Mouse (Mus musculus) limb, embryonic 12.5 days (tissue): ENCODE measurements at regions not wholly inside any gene's neighbourhood (a gene's known extent, or its start where the extent isn't known, plus 50 kb on each side); places are given as distances from the start of the nearest gene placed in this dataset.

Source experiments
- ATAC-seq: fragments of 200-750 bp; cut with Nextera tagmentation; 2 replicates; pipeline ENCODE4 v1.8.0; 2017; ENCODE audit warnings: low read depth, moderate TSS enrichment; ENCODE audit not compliant: insufficient number of reproducible peaks, insufficient read depth, low FRiP score, low TSS enrichment
- H3K27ac ChIP-seq: fragments of 300-500 bp; sonication (generic); 2 replicates; pipeline ENCODE4 v1.5.1; 2016; ENCODE audit warnings: mild to moderate bottlenecking, moderate library complexity
- H3K27me3 ChIP-seq: fragments of 300-500 bp; sonication (generic); 2 replicates; pipeline ENCODE4 v1.6.1; 2016; ENCODE audit warnings: mild to moderate bottlenecking, moderate library complexity
- H3K36me3 ChIP-seq: fragments of 300-500 bp; sonication (generic); 2 replicates; pipeline ENCODE4 v1.6.1; 2016; ENCODE audit warnings: mild to moderate bottlenecking, moderate library complexity
- H3K4me1 ChIP-seq: fragments of 300-500 bp; sonication (generic); replicated peaks from 2 replicates; pipeline ENCODE4 v1.6.1; 2016
- H3K4me2 ChIP-seq: fragments of 300-500 bp; sonication (generic); 2 replicates; pipeline ENCODE4 v1.6.1; 2016; ENCODE audit warnings: mild to moderate bottlenecking, moderate library complexity
- H3K4me3 ChIP-seq: fragments of 300-500 bp; sonication (generic); replicated peaks from 2 replicates; pipeline ENCODE4 v1.5.1; 2016; ENCODE audit warnings: mild to moderate bottlenecking
- H3K9ac ChIP-seq: fragments of 300-500 bp; sonication (generic); replicated peaks from 2 replicates; pipeline ENCODE4 v1.6.1; 2016; ENCODE audit warnings: mild to moderate bottlenecking, moderate library complexity
- H3K9me3 ChIP-seq: fragments of 300-500 bp; sonication (generic); 2 replicates; pipeline ENCODE4 v1.6.1; 2016; ENCODE audit warnings: mild to moderate bottlenecking, moderate library complexity
- WGBS: fragments of 180-500 bp; shearing (Covaris S2); methylation state at CpG from one replicate; pipeline ENCODE4 v1.1.7; 2016; 5-methylcytosine and 5-hydroxymethylcytosine counted together

DNA sequence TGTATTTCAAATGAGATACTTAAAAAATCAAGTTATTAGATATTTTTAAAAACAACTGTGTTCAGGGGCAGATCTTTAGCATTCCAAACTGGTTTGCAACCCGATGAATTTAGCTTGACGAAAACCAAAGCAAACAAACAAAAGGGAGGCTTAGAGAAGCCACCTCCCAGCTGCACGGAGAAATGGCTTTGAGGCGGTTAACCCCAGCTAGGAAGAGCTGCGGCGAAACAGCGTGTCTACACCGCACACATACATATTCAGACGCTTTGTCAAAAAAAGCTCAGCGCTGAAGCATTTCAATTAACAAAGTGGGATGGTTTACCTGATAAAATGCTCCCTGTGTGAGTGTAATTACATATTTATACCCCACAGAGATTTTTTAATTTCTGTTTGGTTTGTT, 123.0 kb upstream of the Ap5m1 start:
- WGBS: 75% methylated on average over 10 of the region's 10 CpGs
- Histone ChIP-seq H3K4me3 (no peak overlapping the region), H3K9me3 (no peaks in the 10 kb centered on the region), H3K27ac (no peak overlapping the region), H3K4me1 (no peaks in the 10 kb centered on the region), H3K36me3 (no peaks in the 10 kb centered on the region), H3K27me3 (no peaks in the 10 kb centered on the region), H3K4me2 (no peak overlapping the region), H3K9ac (no peak overlapping the region)
- no peak for ATAC-seq

GRCm38 (mm10) chr14:48930886-48931285, 135.0 kb upstream of the Ap5m1 start:
- H3K4me2 ChIP-seq: no peak overlapping the region
- no peaks in the 10 kb centered on the region for H3K27me3 ChIP-seq
- WGBS: 89% methylated on average over 9 of the region's 9 CpGs
- H3K4me1 ChIP-seq: no peaks in the 10 kb centered on the region
- no peaks in the 10 kb centered on the region for H3K36me3 ChIP-seq
- no peaks in the 10 kb centered on the region for H3K9me3 ChIP-seq
- no peak overlapping the region for H3K9ac ChIP-seq
- no peak overlapping the region for H3K4me3 ChIP-seq
- no peak overlapping the region for H3K27ac ChIP-seq
- no peak for ATAC-seq

- Histone ChIP-seq H3K27me3 (no peaks in the 10 kb centered on the region), H3K36me3 (no peaks in the 10 kb centered on the region), H3K4me2 (no peak overlapping the region), H3K9me3 (no peaks in the 10 kb centered on the region), H3K4me1 (no peaks in the 10 kb centered on the region), H3K27ac (no peak overlapping the region), H3K4me3 (no peak overlapping the region), H3K9ac (no peak overlapping the region)
- no peak for ATAC-seq
- 63% methylated on average over 1 of the region's 1 CpGs for WGBS
Observed at GRCm38 (mm10) chr14:48925870-48926269, 140.0 kb upstream of the Ap5m1 start.

DNA sequence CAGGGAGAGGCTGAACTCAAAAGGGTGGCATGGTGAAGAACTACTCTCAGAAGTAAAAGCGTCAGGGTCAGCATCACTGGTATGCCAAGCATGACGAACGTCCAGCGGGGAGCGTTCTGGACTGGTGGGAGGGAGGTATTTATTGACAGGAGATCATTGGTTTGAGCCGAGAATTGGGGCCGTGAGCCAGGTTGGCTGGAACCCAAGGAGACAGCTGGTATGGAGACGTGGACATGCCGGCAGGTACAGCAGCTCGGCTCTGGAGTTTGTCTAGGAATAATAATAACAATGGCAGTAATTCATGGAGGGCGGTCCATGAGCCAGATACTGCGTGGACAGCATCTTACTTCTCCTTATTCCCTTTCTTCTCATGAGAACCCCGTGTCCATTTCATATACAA, 156.5 kb upstream of the Ap5m1 start:
- no peaks in the 10 kb centered on the region for H3K4me1 ChIP-seq
- no peaks in the 10 kb centered on the region for H3K9me3 ChIP-seq
- H3K27ac ChIP-seq: no peak overlapping the region
- ATAC-seq: no peak
- 79% methylated on average over 13 of the region's 13 CpGs for WGBS
- H3K4me3 ChIP-seq: no peak overlapping the region
- H3K4me2 ChIP-seq: no peak overlapping the region
- H3K27me3 ChIP-seq: no peaks in the 10 kb centered on the region
- H3K9ac ChIP-seq: no peak overlapping the region
- no peaks in the 10 kb centered on the region for H3K36me3 ChIP-seq

GRCm38 (mm10) chr14:48907991-48908698, 157.8 kb upstream of the Ap5m1 start:
- H3K9me3 ChIP-seq: no peaks in the 10 kb centered on the region
- no peak for ATAC-seq

GRCm38 (mm10) chr14:48907403-48907973, 158.4 kb upstream of the Ap5m1 start:
- 83% methylated on average over 6 of the region's 6 CpGs for WGBS
- Histone ChIP-seq H3K36me3 (no peaks in the 10 kb centered on the region), H3K4me1 (0 out of 2 replicates have a peak, but pooled peaks cover 2% of the 10 kb centered on the region), H3K27me3 (no peaks in the 10 kb centered on the region), H3K4me2 (no peak overlapping the region), H3K4me3 (no peak overlapping the region), H3K9me3 (no peaks in the 10 kb centered on the region), H3K27ac (no peak overlapping the region), H3K9ac (no peak overlapping the region)
- ATAC-seq: no peak

More at GRCm38 (mm10) chr14:48907991-48908698, 157.8 kb upstream of the Ap5m1 start:
- H3K4me1 ChIP-seq: 0 out of 2 replicates have a peak, but pooled peaks cover 2% of the 10 kb centered on the region
- no peaks in the 10 kb centered on the region for H3K27me3 ChIP-seq
- H3K36me3 ChIP-seq: no peaks in the 10 kb centered on the region
- no peak overlapping the region for H3K9ac ChIP-seq
- 78% methylated on average over 14 of the region's 14 CpGs for WGBS
- H3K27ac ChIP-seq: no peak overlapping the region
- H3K4me2 ChIP-seq: no peak overlapping the region
- H3K4me3 ChIP-seq: no peak overlapping the region

- Histone ChIP-seq H3K9me3 (no peaks in the 10 kb centered on the region), H3K4me3 (no peak overlapping the region), H3K27ac (no peak overlapping the region), H3K4me1 (0 out of 2 replicates have a peak, but pooled peaks cover 2% of the 10 kb centered on the region), H3K36me3 (no peaks in the 10 kb centered on the region), H3K9ac (no peak overlapping the region), H3K27me3 (no peaks in the 10 kb centered on the region), H3K4me2 (no peak overlapping the region)
- WGBS: 98% methylated on average over 1 of the region's 1 CpGs
- ATAC-seq: no peak
Observed at GRCm38 (mm10) chr14:48906956-48907355, 158.9 kb upstream of the Ap5m1 start.

DNA sequence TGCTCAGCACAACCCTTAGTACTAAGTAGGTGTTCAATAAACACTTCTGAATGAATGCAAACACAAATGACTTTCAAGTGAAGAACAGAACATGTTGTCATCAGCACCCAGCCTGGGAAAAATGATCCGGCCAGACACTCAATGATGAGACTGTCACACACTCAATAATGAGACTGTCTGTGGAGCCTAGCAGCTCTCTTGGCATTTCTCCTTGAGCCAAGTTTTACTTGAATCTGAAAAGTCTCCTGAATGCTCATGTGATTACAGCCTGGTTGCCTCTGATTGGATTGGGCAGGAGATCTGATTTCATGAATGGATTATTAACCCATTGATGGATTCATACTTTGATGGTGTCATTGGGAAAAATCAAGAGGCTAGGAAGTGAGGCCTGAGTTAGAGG, 161.3 kb upstream of the Ap5m1 start:
- no peak overlapping the region for H3K4me3 ChIP-seq
- H3K27ac ChIP-seq: no peak overlapping the region
- H3K4me1 ChIP-seq: 0 out of 2 replicates have a peak, but pooled peaks cover 2% of the 10 kb centered on the region
- WGBS: 90% methylated on average over 1 of the region's 1 CpGs
- H3K27me3 ChIP-seq: no peaks in the 10 kb centered on the region
- no peaks in the 10 kb centered on the region for H3K36me3 ChIP-seq
- no peak for ATAC-seq
- H3K9me3 ChIP-seq: no peaks in the 10 kb centered on the region
- H3K9ac ChIP-seq: no peak overlapping the region
- no peak overlapping the region for H3K4me2 ChIP-seq

- H3K27ac ChIP-seq: no peak overlapping the region
- no peaks in the 10 kb centered on the region for H3K9me3 ChIP-seq
- 29% methylated on average over 5 of the region's 5 CpGs for WGBS
- no peaks in the 10 kb centered on the region for H3K36me3 ChIP-seq
- no peaks in the 10 kb centered on the region for H3K27me3 ChIP-seq
- H3K4me2 ChIP-seq: no peak overlapping the region
- H3K9ac ChIP-seq: no peak overlapping the region
- no peak; the same call in 1 of the 2 replicates for ATAC-seq
- H3K4me3 ChIP-seq: no peak overlapping the region
- 0 out of 2 replicates have a peak, but pooled peaks cover 2% of the 10 kb centered on the region for H3K4me1 ChIP-seq
Observed at GRCm38 (mm10) chr14:48903526-48903925, 162.4 kb upstream of the Ap5m1 start.

GRCm38 (mm10) chr14:48900201-48900600, 165.7 kb upstream of the Ap5m1 start:
- no peaks in the 10 kb centered on the region for H3K27me3 ChIP-seq
- H3K4me3 ChIP-seq: no peak overlapping the region
- 84% methylated on average over 1 of the region's 1 CpGs for WGBS
- no peak overlapping the region for H3K27ac ChIP-seq
- H3K4me2 ChIP-seq: no peak overlapping the region
- no peak overlapping the region for H3K9ac ChIP-seq
- no peaks in the 10 kb centered on the region for H3K36me3 ChIP-seq
- 0 out of 2 replicates have a peak, but pooled peaks cover 2% of the 10 kb centered on the region for H3K4me1 ChIP-seq
- 0 out of 2 replicates have a peak, but pooled peaks cover 4% of the 10 kb centered on the region for H3K9me3 ChIP-seq
- no peak for ATAC-seq

GRCm38 (mm10) chr14:48897140-48897539, 168.8 kb upstream of the Ap5m1 start:
- Histone ChIP-seq H3K9ac (no peak overlapping the region), H3K4me1 (no peaks in the 10 kb centered on the region), H3K36me3 (no peaks in the 10 kb centered on the region), H3K4me3 (no peak overlapping the region), H3K27ac (no peak overlapping the region), H3K27me3 (0 out of 2 replicates have a peak, but pooled peaks cover 3% of the 10 kb centered on the region), H3K4me2 (no peak overlapping the region), H3K9me3 (0 out of 2 replicates have a peak, but pooled peaks cover 4% of the 10 kb centered on the region)
- 93% methylated on average over 5 of the region's 5 CpGs for WGBS
- no peak for ATAC-seq
